Mouse (Mus musculus) kidney, adult 11 months (tissue): Measurements from ENCODE around the gene Myo15b.

Experiments used
- DNase-seq: peaks from one replicate; pipeline ENCODE4 v3.0.0; 2022

The Myo15b gene

DNA sequence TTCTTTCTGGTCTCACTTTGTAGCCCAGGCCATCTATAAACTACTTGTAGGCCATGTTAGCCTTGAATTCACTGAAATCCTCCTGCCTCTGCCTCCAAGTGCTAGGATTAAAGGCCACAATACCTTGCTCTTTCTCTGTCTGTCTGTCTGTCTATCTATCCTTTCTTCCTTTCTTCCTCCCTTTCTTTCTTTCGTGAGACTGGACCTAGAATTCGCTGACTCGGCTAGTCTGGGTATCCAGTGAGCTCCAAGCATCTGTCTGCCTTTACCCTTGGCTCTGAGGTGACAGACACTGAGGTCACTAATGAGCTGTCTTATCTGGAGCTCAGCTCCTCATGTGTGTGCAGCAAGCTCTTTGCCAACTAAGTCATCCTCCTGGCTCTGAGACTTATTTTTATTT is 17.7 kb downstream of the Myo15b start:
- no peak for DNase-seq

DNA sequence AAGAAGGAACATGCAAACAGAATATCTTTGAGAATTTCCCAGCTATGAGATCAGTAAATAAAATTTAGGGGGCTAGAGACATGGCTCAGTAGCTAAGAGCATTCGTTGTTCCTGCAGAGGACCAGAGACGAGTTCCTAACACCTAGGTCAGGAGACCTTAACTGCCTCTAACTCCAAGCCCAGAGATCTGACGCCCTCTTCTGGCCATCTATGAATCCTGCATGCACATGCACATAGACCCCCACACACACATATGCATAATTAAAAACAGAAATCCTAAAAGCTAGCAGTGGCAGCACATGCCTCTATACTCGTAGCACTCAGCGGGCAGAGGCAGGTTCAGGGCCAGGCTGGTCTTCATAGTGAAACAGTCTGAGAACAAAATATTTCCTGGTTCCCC is 18.2 kb downstream of the Myo15b start:
- no peak for DNase-seq

DNA sequence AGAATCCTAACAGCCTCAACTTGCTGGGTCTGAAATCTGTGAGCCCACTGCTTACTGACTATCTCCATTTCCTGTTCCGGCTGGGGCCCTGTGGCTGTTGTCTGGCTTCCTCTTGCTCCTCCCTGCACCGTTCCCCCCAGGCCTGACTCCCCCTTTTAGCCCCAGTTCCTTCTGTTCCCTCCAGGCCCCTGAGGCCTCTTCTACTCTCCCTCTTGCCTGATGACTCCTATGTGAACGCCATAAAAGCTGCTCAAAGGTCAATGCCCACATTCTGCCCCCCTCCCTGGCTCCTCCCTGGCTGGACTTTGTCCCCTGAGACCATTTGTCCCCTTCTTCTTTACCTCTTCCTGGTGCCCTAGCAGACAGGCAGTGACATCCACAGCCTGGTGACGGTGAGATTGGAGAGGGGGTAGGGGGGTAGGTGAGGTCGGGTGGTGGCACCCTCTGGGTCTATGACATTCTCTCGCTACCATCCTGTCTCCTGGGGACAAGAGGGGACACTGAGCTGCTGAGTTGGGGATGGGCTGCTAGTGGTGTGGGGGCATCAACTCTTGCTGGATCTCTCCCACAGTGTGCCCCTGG is 19.1 kb downstream of the Myo15b start:
- peak; percentile 87 for DNase-seq

DNA sequence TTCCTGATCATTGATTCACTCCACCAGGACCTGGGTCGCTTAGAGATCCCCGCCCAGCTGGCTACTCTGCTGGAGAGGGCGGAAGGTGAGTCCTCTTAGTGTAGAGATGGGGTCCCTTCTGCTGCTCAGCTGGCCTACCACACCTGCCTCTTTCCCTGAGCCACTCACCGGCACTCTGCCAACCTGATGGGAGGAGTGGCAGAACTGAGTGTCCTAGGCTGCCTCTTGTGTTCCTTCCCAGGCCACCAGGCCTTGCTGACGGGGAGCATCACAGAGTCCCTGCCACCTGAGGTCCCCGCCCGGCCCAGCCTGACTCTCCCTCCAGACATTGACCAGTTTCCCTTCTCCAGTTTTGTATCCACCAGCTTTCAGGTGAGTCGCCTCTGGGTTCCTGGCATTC is 19.9 kb downstream of the Myo15b start:
- DNase-seq, result peak; percentile 34

DNA sequence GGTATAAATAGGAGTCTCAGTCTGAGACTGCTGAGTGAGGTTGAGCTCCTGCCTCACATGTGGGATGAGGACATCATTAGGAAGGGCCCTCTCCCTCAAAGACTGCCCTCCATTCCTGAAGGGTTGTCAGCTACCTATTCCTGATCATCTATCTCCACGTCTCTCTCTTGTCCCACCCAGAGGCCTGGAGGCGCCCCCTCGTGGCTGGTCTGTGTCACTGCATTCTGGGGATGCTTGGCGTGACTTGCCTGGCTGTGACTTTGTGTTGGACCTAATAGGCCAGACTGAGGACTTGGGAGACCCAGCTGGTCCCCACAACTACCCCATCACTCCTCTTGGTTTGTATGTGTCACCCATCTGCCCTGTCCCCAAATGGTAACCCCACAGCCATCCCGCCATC is 22.8 kb downstream of the Myo15b start:
- DNase-seq, result no peak

DNA sequence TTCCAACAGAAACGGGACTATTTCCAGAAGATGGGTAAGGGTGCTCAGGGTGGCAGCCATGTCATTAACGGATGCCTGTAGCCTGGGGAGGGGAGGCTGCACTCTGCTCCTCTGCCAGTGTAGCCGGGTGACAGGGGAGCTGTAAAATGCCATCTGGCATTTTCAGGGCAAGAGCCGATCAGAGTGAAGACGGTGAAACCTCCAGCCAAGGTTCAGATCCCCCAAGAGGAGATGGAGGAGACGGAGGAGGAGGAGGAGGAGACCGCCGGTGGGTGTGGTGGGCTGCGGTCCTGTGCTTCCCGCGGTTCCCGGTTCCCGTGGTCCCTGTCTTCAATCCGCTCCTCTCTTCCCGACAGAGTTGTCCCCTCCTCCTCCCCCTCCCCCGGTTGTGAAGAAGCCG is 25.0 kb downstream of the Myo15b start:
- no peak for DNase-seq

DNA sequence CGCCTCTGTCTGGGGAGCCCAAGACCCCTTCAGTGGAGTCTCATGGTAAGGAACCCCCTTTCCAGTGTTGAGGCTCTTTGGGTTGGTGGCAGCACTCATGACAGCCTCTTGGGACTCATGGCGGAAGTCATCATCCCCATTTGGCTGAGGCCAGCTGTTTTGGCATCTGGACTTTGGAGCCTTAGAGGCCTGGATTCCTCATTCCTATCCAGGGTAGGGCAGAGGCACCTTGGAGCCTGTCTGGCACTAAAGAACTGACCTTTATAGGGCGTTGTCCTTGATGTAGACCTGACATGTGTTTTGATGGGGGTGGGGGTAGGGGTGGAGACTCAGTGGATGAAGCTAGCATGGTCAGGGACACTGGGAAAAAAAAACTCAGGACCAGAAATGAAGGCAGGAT is 26.2 kb downstream of the Myo15b start:
- peak; percentile 60 for DNase-seq

DNA sequence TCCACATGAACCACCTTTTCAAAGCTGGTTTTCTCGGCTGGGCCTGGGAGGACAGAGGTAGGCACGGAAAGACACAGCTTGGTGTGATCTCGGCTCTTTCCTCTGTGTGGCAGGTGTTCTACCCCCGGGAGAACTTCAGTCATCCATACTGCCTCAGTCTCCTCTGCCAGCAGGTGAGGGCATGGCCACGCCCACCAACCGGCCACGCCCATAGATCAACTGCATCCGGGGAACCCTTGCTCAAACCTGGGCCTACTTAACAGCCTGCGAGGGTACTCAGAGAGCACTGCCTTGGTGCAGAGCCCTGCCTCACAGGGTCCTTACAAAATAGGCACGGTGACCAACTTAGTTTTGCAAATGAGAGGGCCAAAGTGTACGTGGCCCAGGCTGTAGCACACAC is 27.1 kb downstream of the Myo15b start:
- no peak for DNase-seq

DNA sequence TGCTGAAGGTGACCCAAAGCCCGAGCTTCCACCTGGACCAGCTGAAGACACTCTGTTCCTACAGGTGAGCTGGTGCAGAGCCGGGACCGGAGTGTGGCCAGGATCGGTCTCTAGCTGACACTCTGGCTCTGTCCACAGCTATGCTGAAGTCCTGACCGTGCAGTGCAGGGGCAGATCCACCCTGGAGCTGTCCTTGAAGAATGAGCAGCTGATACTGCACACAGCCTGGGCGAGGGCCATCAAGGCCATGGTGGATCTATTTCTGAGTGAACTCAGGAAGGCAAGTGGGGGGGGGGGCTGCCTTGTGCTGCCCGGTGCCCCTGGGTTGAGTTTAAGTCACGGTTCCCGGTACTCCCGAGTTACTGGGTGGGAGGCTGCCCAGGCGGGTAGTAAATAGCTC is 28.2 kb downstream of the Myo15b start:
- DNase-seq, result no peak

DNA sequence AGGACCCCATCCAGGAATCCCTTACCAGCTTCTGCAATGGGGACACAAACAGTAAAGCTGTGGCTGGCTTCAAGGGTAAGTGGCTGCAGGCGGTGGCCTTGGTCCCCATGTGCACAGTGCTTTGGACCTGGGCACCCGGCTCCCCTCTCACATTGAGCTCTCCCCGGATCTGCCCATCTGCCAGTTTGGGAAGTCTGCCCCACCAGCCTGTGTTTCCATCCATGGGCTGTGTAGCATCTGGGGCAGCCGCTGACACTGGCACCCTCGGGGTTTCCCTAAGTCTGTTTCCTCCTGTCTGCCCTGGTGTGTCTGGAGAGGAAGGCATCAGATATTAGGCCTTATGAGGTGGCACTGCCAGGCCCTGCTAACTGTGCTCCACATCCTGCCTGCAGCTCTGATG is 29.8 kb downstream of the Myo15b start:
- DNase-seq, result no peak

DNA sequence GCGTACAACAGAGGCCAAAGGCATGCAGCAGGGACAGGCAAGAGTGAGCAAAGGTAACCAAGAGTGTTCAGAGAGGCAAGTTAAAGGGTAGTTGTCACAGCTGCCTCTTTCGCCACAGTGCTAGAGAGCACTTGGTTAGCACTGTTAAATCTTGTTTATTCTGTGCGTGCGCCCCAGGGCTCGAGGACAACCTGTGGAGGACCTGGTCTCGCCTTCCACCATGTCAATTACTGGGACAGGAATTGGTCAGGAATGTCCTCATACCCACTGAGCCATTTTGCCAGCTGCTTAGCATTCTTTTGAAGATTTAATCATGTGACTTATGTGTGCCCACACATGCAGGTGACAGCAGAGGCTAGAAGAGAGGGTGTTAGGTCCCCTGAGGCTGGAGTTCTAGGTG is 31.0 kb downstream of the Myo15b start:
- peak; percentile 31 for DNase-seq

DNA sequence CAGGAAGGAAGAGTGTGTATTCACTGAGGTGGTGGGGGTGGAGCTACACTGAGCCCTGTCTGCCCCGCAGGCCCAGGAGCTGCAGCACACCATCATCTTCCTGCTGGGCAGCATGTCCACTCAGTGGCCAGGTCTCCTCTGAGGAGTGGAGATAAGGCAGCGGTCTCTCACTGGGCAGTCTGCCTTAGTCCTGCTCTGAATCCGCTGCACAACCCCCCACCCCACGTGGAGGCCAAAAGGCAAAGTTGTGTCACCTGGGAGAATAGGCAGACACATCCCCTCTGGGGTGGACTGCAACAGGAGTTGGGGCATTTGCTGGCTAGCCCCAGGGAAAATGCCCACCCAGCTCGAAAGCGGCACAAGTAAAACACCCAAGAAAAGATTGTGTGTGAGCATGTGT is 34.0 kb downstream of the Myo15b start:
- no peak for DNase-seq

DNA sequence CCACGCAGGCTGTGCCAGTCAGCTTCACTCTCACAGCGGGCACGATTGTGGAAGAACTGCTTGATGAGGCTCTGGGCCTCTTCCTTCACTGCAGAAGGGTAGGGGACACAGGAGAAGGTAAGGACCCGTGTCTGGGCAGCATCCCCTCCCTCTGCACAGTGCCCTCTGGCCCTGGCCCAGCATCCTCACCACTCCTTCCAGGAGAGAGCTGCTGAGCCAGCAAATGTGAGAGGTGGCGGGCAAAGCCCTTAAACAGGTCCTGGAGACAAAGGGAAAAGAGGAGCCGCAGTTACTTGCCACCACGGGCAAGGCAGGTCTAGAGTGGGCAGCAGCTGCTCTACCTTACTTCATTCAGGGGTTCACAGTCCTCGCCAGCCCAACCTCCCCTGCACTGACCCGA is 34.9 kb downstream of the Myo15b start:
- DNase-seq, result no peak

DNA sequence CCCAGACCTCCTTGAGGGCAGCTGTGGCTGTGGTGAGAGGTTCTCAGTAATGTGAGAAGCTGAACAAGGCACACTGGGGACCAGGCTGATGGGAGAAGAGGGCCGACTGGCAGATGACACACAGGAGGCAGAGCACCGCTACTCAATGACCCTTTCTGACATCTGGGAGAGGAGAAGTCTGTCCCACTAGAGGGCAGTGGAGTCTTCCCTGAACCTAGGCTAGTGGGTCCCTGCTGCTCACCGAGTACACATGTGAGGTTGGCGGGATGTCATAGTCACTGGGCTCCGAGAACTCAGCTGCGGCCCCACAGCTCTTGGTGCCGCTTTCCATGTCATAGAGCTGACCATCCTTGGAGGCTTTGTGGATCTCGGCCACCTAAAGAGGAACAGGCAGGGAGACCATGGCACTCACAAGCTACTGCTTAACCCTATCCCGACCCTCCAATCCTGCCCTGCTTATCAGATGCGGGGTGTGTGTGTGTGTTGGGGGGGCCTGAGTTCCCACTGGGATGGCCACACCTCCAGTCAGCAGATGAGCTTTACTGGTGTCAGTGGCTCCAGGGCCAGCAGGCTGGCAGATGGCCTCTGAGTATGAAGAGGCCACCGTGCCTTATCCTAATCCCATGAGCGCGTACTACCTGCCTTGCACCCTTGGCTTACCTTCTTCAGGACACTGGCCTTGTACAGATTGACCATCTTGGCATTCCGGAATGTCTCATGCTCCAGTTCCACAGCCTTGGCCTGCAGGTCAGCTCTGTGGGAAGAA is 36.7 kb downstream of the Myo15b start:
- DNase-seq, result no peak

DNA sequence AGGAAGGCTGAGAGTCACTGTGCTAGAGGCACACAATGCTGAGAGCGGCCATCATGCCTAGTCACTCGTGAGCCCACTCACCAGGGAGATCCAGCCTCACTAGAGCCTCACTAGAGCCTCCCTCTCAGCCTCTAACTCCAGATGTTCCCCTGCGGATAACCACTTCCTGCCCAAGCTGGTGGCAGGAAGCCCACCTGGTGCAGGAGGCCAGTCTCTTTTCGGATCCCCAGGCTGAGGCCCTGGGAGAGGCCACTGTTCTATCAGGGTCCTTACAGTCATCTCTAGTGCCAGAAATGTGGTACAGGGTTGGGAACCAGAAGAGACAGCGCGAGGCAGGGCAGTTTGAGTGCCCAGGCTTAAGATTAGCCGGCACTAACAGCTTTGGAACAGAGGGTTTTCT is 40.2 kb downstream of the Myo15b start:
- no peak for DNase-seq

DNA sequence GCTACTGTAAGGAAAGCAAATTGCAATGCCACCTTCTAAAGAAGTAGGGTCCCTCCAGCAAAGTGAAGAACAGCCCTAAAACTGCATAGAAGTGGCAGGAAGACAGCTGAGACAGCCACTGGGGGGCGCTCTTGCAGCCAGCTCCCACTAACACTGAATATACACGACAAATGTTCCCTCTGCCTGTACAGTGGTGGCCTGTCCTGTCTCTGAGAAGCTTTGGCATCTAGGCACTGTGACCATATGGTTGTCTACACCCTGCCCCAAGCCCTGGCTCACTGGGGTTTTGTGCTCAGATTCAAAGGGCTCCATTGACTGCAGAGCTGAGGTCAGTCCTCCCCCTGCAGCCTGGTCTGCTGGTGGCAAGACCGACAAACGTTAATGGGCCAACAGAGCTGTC is 40.7 kb downstream of the Myo15b start:
- DNase-seq, result no peak

DNA sequence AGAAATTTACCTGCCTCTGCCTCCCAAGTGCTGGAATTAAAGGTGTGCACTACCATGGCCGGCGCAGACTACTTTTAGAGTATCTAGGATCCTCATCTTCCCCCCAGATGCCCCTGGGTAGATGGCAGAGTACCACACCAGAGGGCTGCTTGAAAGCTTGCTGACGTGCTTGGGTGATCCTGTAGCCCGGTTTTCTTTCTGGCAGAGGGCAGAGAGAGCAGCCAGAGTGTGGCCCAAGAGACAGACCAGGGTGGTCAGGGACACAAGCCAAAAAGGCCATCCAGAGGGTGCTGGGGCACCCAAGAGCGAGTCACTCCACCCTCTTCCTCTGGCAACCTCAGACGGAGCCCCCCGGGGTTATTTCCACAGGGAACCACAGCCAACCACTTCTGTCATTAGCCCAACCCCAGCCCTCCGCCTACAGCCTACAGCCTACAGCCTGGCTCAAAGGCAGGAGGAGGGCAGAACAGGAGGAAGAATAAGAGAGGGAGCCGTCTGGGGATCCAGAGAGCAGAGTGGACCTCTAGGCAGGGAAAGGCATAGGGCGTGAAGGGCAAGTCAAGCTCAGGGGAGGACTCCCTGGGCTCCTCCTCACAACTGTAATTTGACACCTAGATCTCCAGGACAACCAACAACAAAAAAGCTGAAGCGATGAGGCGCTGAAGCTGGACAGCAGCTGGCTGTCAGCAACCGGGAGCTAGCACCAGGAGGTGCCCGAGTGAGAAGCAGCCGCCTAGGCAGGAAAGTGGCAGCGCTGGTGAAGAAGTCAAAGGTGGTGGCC is 41.5 kb downstream of the Myo15b start, which contains the start of gene Smim5:
TSS of gene Smim5 (plus strand) at position 481 of the 781 bp plus-strand sequence.
- peak; percentile 92 for DNase-seq

DNA sequence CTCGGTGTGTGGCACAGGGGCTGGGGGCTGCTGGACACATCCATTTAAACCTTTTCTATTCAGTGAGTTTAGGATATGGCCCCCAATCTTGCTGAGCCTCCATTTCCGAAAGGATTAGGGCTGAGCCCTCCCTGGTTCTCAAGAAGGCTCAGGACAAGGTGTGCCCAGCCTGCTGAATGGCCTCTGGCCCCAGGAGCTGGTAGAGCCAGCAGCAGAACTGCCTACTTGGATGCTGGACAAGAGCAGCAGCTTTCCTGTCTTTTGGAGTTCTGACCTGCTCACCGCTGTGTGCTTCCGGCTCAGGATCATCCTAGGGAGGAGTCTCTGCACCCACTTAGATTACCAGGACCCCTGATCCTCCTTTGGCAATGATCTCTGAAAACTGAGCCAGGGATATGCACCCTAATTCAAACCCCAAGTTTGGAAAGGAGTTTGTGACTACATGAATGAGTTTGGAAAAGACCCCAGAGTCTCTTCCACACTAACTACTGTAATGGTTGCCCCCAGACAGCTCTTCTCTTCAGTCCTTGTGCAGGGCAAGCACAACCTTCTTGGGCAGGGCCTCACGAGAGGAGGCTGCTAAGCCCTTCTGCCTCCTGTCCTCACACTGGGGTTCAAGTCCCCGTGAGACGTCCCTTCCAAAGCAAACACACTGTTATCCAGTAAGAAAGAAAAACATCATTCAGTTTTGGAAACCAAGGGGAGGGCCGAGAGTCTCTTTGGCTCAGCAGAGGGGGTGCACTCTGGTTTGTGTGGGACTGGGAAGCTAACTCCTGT is 42.5 kb downstream of the Myo15b start:
- DNase-seq, result no peak

DNA sequence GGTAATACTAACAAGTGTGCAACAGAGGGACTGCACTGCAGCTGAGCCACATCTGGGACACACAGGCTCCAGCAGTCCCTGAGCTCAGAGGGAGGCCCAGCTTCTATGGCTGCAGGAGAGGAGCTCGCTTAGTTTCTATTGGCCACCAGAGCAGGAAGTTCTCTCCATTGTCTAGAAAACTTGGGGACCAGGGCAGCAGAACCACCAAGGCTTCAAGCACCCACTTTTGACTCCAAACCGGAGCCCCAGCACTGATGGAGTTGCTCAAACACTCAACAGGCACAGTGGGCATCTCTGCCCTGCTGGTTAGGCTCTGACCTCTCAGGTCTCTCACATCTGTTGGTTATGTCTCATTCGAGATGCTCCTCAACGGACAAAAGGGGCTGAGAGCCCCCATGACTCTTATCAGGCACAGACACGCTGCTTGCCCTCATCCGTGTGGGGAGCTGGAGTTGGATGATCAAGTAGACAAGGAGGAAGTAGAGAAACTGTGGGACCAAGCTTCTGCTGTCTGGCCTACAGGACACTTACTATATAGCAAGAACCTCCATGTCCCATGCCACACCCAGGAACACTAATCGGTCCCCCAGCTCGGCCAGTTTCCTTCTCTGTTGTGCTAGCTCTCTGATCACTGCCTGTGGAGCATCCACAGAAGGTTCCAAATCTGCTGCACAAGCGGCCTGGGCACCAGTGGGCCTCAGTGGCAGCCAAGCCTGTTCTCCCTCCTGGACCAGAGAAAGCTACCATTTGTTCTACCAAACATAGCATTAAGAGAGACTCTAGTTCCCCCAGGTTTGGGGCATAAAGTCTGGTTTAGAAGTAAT is 43.3 kb downstream of the Myo15b start:
- DNase-seq, result no peak

DNA sequence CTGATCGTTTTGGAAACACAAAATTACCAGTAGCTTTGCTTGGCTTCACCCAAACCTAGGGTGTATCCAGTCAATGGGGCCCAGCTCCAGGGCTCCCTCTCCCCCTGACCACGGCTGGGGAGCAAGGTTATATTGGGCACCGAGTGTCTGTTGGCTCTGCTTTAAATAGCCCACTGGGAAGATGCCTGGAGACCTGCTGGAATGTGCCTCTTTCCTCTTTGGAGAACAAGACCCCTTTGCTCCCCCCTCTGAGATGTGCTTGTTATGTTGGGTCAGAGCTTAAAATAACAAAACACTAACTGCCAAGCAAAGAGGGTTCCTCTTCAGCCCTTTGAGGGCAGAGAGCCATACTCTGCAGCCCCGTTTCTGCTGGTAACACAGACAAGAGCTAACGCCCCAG is 44.0 kb downstream of the Myo15b start:
- no peak for DNase-seq

DNA sequence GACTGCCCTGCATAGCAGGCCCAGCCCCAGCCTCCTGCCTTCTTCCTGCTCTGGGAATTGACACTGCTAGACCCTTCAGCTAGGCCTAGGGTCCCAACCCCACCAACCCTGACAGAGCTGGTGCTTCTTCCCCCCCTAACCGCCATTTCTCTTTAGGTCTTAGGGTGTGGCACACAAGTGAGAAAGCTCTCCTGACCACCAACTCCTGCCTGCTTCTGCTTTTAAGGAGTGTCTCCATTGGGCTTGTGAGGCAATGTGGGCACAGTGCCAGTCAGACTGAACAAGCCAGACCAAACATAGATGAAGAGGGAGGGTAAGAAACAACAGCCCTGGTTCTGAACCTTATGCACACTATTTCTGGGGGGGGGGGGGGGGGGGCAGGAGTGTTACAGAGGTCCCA is 44.6 kb downstream of the Myo15b start:
- no peak for DNase-seq
